Mouse (Mus musculus) gastrocnemius, postnatal 25 days (tissue): ENCODE measurements at regions not wholly inside any gene's neighbourhood (a gene's known extent, or its start where the extent isn't known, plus 50 kb on each side); places are given as distances from the start of the nearest gene placed in this dataset.
A peak's percentile ranks its signal among the peaks of the same experiment; 100 is the strongest.

Experiments used
- DNase-seq: peaks from one replicate; pipeline ENCODE4 v3.0.0; 2022

GRCm38 (mm10) chr10:23480474-23480873 lies 129.9 kb upstream of the Eya4 start:
- no peak for DNase-seq

GRCm38 (mm10) chr10:23478902-23479301 lies 128.3 kb upstream of the Eya4 start:
- DNase-seq, result no peak

GRCm38 (mm10) chr10:23477104-23477503 lies 126.5 kb upstream of the Eya4 start:
- DNase-seq, result no peak

GRCm38 (mm10) chr10:23450997-23451396 lies 100.4 kb upstream of the Eya4 start:
- DNase-seq, result no peak

- no peak for DNase-seq
These were observed 100.0 kb upstream of the Eya4 start for GRCm38 (mm10) chr10:23450647-23450979.

- peak; percentile 19 for DNase-seq
These were observed 99.5 kb upstream of the Eya4 start for GRCm38 (mm10) chr10:23449860-23450646.

- no peak for DNase-seq
These were observed 98.6 kb upstream of the Eya4 start for GRCm38 (mm10) chr10:23448976-23449859.

- DNase-seq, result no peak
These were observed 79.8 kb upstream of the Eya4 start for GRCm38 (mm10) chr10:23430376-23430775.

GRCm38 (mm10) chr10:23413794-23414518 lies 63.4 kb upstream of the Eya4 start:
- no peak for DNase-seq

- DNase-seq, result no peak
These were observed 52.9 kb upstream of the Eya4 start for GRCm38 (mm10) chr10:23403351-23403938.
